Mouse (Mus musculus) heart, adult 2 months (tissue): ENCODE data around the gene Pik3ca.

Experiments used
- CTCF ChIP-seq: fragments of 200-600 bp; IDR thresholded peaks from 2 replicates; pipeline ENCODE4 v1.8.1; 2022; ENCODE audit warnings: antibody characterized with exemption, mild to moderate bottlenecking, moderate library complexity
- EP300 ChIP-seq: fragments of 200-500 bp; IDR thresholded peaks from 2 replicates; pipeline ENCODE4 v1.6.1; 2011; ENCODE audit warnings: low read depth, low read length, control low read depth; ENCODE audit not compliant: insufficient read depth
- POLR2A ChIP-seq: fragments of 200-500 bp; IDR thresholded peaks from 2 replicates; pipeline ENCODE4 v1.6.1; 2011; ENCODE audit warnings: mild to moderate bottlenecking, low read depth, low read length, control low read depth; ENCODE audit not compliant: insufficient read depth

DNA sequence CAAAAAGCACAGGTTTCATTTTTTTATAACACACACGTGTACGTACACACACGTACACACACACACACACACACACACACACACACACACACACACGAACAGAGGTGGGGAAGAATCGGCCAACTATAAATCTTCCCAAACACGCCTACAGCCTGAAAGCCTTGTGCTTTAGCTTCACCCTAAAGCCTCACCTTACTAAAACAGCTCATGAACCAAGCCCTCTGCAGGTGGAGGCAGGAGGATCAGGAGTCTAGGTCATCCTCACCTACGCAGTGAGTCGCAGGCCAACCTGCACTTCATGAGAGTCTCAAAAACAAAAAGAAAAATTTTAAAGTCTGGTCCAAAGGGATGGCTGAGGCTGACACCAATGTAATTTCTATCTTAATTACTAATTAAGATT is 25.0 kb upstream of the Pik3ca start:
- TF ChIP-seq CTCF, result no peak
- TF ChIP-seq POLR2A, result no peak
- TF ChIP-seq EP300, result no peak
